Mouse (Mus musculus): Measurements from ENCODE around the gene Mpnd.

Gene Mpnd

GRCm38 (mm10) chr17:56005415-56006061 is at the start of gene Mpnd, which contains the start of gene Stap2:
Gene Mpnd, plus strand, starts transcription at chr17:56005711.
Gene Stap2, minus strand, starts transcription at chr17:56005584.
- peak; percentile 78 to 84 for DNase-seq (ENCODE audit: low spot score in 2 of 2)

- DNase-seq (ENCODE audit: low spot score in 2 of 2) = no peak
Observed at GRCm38 (mm10) chr17:55956129-55956528, 49.4 kb upstream of the Mpnd start.

GRCm38 (mm10) chr17:55956591-55956990 is 48.9 kb upstream of the Mpnd start:
- DNase-seq (ENCODE audit: low spot score in 2 of 2) = no peak

GRCm38 (mm10) chr17:55957168-55957567 is 48.3 kb upstream of the Mpnd start:
- peak in 1 of 2 experiments; percentile 55 for DNase-seq (ENCODE audit: low spot score in 2 of 2)

GRCm38 (mm10) chr17:55957726-55958583 is 47.6 kb upstream of the Mpnd start:
- DNase-seq (ENCODE audit: low spot score in 2 of 2) = no peak

GRCm38 (mm10) chr17:55958584-55958886 is 47.0 kb upstream of the Mpnd start:
- DNase-seq (ENCODE audit: low spot score in 2 of 2) = no peak

- peak; percentile 96 for DNase-seq (ENCODE audit: low spot score in 2 of 2)
Observed at GRCm38 (mm10) chr17:55958918-55959728, 46.4 kb upstream of the Mpnd start, which contains the start of gene Yju2. Gene Yju2, plus strand, starts transcription at chr17:55959099.

- no peak for DNase-seq (ENCODE audit: low spot score in 2 of 2)
Observed at GRCm38 (mm10) chr17:55959946-55960740, 45.4 kb upstream of the Mpnd start.

- no peak for DNase-seq (ENCODE audit: low spot score in 2 of 2)
Observed at GRCm38 (mm10) chr17:55960791-55961190, 44.7 kb upstream of the Mpnd start.

- DNase-seq (ENCODE audit: low spot score in 2 of 2) = no peak
Observed at GRCm38 (mm10) chr17:55961631-55962030, 43.9 kb upstream of the Mpnd start.

- DNase-seq (ENCODE audit: low spot score in 2 of 2) = no peak
Observed at GRCm38 (mm10) chr17:55963171-55963570, 42.3 kb upstream of the Mpnd start.

- no peak for DNase-seq (ENCODE audit: low spot score in 2 of 2)
Observed at GRCm38 (mm10) chr17:55964496-55964895, 41.0 kb upstream of the Mpnd start.

GRCm38 (mm10) chr17:55964996-55965395 is 40.5 kb upstream of the Mpnd start:
- DNase-seq (ENCODE audit: low spot score in 2 of 2) = no peak

GRCm38 (mm10) chr17:55967186-55967585 is 38.3 kb upstream of the Mpnd start:
- no peak for DNase-seq (ENCODE audit: low spot score in 2 of 2)

- DNase-seq (ENCODE audit: low spot score in 2 of 2) = peak in 1 of 2 experiments; percentile 51
Observed at GRCm38 (mm10) chr17:55968210-55968609, 37.3 kb upstream of the Mpnd start.

GRCm38 (mm10) chr17:55969560-55969959 is 36.0 kb upstream of the Mpnd start:
- DNase-seq (ENCODE audit: low spot score in 2 of 2) = no peak

- DNase-seq (ENCODE audit: low spot score in 2 of 2) = no peak
Observed at GRCm38 (mm10) chr17:55969966-55970891, 35.3 kb upstream of the Mpnd start, which contains the start of gene Shd. Gene Shd, plus strand, starts transcription at chr17:55970467.

GRCm38 (mm10) chr17:55971453-55971852 is 34.1 kb upstream of the Mpnd start:
- DNase-seq (ENCODE audit: low spot score in 2 of 2) = no peak

GRCm38 (mm10) chr17:55976255-55976862 is 29.2 kb upstream of the Mpnd start:
- peak; percentile 39 to 62 for DNase-seq (ENCODE audit: low spot score in 2 of 2)

GRCm38 (mm10) chr17:55977301-55977700 is 28.2 kb upstream of the Mpnd start:
- no peak for DNase-seq (ENCODE audit: low spot score in 2 of 2)
